Mouse (Mus musculus) layer of hippocampus, postnatal 14 days (tissue): Measurements from ENCODE around the gene Fbxl18. TPM values are rescaled to one million over a fixed set of nuclear protein-coding genes. Genes with fewer than 3 reads are reported as not detected.

ENCODE experiments used
- DNase-seq, 2 experiments: peaks; one replicate each; pipeline ENCODE4 v3.0.0; 2021 to 2022; ENCODE audit warnings: low spot score in 2 of 2, mixed read lengths in 1 of 2
- total RNA-seq, 2 experiments: library from RNA; stranded (reverse); gene quantifications; 2 replicates each; pipeline ENCODE4 v1.2.3; 2021

Gene Fbxl18
- total RNA-seq, 2 experiments from 2014 or later: 43.1 to 46.7 TPM

DNA sequence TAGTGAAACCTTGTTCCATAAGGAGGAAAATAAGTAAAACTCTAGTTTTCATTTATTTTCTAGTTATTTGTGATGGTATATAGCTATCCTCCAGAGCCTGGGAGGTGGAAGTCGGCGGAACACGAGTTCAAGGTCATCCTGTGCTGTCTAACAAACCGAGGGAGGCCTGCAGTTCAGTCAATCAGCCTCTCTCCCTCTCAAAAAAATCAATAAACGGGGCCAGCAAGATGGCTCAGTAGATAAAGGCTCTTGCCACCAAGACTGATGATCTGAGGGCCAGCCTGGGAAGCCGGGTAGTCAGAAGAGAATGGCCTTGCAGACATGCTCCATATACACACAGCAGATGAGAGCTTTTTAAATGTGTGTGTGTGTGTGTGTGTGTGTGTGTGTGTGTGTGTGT is 71.1 kb downstream of the Fbxl18 start:
- DNase-seq: no peak

DNA sequence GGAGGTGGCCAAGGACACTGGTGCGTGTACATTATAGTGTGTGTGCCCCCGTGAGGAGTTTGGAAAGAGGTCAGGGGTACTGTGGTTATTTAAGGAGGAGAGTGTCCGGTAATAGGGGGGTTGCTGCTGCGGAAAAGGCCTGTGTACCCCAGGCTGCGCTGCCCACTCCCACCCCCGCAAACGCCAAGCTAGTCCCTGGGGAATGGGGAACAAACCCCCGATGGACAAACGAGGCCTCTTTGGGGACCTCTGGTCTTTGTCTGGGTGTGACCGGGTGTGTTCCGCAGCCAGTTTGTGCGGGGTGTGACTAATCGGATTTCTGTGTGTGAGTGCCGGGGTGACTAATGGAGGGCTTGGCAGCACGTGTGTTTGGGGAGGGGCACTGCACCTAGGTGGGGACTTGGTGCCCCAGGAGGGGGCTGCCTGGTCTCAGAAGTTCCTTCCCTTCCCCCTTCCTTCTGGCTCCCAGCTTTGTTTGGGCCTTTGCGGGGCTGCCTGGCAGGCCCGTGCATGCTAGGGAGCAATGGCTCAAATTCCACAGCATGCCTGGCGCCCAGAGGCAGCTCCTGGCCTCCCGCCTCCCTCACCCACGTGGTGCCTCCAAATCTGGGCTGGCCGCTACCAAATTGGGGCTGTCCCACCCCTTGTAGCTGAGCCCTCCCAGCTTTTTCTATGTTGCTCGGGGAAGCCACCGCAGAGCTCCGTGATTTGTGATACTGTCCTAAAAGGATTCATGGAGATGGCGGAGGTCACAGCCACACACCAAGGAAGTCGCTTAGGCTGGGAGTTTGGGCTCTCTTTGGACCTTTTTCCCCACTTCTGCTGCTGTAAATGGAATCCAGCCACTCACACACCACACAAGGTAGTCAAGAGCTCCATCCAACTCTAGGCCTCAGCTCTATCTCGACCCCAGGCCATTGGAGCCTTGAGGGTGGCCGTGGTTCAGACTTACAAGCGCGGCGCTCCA is 71.8 kb downstream of the Fbxl18 start:
- DNase-seq: peak; percentile 73 to 75

DNA sequence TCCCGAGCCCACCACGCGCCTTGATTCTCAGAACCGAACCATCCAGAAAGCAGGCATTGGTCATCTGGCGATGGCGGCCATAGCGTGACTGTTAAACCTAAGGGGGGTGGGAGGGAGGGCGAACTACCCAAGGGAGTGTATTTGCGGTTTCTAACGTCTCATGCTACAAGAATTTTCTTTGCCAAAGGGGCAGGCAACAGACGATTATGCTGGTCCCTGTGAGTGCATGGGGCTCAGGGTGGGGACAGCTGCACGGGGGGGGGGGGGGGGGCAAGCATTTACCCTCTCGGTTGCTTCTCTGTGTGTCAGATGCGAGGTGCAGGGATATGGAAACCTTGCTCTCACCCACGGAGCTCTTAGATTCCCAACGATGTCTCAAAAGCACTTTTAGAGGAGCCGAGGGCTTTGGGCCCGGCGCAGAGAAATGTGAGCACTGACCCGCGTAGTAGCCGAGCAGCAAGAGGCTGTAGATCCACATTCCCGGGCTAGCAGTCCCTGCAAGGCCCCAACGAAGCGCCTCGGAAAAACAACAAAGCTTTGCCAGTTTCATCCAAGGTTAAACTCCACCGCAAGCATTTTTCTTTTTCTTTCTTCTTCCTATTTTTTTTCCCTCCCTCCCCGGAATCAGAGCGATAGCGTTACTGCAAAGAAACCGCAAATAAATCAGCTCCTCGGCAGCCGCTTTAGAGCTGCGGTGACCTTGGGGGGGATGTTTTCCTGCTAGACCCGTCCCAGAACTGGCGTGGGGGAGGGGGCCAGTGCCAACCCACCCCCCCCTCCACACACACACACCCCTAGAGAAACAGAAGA is 72.7 kb downstream of the Fbxl18 start:
- DNase-seq: peak in 1 of 2 experiments; percentile 38

DNA sequence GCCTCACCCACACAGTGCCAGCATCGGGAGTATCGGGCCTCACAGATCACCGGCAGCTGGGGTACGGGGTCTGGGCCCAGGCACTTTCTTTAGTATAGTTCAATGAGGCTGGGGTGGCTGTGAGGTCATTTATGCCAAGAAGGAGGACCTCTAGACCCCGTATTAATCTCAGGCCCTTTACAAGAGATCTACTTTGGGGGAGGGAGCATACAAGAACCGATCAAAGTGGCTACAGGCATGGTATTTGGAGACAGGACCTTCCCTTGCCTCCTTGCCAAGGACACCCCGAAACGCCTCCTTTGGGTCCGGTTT is 73.3 kb downstream of the Fbxl18 start:
- DNase-seq: peak in 1 of 2 experiments; percentile 36

DNA sequence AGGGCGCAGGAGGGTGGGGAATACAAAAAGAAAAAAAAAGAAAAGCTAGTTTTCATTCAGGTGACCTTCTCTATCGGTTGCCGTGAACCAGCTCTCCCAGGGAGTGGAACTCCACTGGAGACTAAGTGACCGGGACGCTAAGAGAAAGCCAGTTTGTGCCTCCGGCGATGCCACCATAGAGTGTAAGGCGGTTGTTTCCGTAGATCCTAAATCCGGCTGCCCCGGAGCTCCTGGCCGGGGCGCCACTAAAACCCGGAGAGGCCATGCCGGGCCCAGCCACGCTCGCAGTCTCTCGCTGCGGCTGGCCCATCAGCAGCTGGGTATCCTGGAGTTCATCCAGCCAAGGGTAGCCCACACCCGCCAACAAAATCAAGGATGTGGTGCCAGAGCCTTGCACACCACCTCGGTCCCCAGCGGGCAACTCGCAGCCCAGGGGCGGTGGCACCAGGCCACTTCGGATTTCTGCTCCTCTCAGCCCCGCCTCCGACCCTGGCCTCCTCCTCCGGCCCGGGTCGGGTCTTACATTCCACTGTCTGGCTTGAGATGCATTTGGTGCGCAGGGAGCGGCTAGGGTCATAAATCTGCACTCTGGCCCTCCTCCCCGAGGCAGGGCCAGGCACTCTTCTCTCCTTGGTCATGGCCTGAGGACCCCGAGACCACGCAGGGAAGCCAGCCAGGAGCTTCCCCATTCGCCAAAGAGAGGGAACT is 73.8 kb downstream of the Fbxl18 start:
- peak; percentile 79 to 81 for DNase-seq

DNA sequence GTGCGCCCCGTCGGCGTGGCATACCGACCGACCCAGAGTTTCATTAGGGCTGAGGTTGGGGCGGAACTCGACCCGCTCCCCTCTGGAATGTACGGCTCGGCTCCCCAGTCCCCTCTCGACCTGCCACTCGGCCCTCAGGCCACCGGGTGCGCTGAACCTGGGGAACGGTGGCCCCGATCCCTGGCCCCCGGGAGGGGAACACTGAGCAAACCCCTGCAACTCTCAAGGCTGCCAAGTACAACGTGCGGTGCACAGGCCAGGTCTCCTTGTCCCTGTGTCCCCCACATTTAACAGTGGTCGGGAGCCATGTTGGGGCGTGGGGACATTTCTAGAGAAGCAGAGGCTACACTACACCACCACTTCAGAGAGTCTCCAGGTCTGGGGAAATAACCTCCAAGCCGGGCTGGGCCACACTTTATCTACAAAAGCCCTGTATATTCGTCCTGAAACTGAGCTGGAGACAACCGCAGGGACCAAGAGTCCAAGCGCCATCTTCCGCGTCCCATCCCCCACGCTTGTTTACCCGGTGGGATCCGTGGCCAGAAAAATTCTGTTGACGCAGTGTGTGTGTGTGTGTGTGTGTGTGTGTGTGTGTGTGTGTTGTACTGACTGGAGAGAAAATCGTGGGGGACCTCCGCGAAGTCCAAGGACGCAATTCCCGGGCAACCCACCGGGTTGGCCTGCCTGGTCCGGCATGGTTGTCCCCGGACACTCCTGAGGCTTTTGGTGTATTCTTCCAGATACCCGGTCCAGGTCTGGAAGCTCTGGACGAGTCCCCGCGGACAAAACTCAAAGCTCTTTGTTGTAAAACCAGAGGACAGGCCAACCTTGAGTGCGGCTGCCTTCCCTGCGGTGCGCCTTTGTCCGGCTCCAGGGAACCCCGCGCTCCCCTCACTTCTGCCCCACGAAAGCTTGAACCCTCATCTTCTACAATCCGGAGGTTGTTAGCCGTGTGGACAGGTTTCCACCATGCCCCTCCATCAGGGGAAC is 74.7 kb downstream of the Fbxl18 start:
- peak; percentile 81 for DNase-seq

DNA sequence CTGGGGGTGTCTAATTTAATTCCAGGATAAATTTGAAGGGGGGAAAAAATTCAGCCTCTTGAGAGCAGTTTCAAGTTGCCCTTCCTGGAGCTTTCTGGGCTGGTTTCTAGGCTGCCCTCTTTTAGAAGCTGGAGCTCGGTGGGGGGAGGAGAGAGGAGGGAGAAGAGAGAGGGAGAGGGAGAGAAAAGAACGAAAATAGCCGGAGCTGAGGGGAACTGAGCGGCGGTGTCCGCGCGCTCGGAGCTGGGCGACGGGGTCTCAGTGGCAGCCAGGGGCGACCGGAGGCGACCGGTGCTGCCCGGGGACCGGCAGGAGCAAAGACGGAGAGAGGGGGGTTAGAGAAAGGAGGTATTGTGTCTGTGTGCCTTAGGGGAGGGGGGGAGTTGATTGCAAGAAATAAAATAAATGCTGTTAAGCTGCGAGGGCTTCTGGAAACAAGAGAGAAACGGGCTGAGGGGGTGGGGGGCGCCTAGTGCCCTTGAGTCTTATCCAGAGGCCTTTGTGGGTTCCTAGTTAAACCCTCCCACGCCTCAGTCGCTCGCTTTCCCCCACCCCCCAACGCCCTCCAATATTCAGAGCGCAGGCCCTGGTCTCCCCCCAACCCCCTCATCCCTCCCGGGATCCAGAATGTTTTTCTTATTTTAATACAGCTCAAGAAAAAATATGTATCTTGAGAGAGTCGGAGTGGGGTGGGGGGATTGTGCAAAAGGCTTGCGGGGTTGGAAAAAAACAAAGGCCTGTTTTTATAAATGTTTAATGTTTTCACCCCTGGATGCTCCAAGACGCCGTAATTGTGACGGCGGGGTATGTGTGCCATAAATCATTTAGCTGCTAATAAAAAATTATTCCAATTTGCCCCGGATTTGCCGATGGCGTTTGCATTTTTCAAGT is 75.6 kb downstream of the Fbxl18 start:
- DNase-seq: peak; percentile 70 to 88

DNA sequence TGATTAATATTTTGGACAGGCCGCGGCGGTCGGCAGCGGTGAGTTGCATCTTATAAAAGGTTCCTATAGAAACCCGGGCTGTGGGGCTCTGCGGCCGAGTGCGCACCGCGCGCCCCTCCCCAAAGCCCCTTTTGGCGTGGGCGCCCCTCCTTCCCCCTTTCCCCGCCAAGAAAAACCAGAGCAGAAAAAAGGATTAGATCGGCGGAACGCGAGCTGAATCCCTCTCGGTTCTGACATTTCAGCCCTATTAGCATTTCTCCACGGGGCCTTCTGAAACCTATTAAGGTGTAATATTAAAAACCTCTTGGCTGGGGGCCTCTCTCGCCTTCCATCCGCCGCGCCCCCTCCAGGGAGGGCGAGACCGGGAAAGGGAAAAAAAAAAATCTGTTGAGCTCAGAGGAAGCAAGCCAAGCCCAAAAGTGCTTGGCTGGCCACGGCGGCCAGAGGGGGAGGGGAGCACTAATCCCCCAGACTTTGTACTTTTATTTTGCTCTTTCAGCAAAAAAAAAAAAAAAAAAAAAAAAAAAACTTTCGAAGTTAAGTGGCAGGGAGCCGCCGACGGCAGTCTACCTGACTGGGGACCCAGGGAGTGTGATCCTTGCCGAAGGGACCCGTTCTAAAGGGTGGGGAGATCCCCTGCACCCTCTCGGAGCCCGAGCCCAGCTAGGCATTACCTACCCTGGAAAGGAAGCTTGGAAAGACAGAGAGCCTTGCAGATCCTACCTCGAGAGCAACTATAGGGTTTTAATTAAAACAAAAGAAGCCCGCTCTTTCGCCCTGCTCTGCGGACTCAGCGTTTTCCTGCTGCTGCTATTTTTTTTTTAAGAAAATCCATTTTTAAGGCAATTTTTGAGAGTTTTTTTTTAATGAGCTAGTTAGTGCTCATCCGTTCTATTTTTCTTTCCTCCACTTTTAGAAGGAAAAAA is 76.5 kb downstream of the Fbxl18 start:
- peak; percentile 70 to 76 for DNase-seq

DNA sequence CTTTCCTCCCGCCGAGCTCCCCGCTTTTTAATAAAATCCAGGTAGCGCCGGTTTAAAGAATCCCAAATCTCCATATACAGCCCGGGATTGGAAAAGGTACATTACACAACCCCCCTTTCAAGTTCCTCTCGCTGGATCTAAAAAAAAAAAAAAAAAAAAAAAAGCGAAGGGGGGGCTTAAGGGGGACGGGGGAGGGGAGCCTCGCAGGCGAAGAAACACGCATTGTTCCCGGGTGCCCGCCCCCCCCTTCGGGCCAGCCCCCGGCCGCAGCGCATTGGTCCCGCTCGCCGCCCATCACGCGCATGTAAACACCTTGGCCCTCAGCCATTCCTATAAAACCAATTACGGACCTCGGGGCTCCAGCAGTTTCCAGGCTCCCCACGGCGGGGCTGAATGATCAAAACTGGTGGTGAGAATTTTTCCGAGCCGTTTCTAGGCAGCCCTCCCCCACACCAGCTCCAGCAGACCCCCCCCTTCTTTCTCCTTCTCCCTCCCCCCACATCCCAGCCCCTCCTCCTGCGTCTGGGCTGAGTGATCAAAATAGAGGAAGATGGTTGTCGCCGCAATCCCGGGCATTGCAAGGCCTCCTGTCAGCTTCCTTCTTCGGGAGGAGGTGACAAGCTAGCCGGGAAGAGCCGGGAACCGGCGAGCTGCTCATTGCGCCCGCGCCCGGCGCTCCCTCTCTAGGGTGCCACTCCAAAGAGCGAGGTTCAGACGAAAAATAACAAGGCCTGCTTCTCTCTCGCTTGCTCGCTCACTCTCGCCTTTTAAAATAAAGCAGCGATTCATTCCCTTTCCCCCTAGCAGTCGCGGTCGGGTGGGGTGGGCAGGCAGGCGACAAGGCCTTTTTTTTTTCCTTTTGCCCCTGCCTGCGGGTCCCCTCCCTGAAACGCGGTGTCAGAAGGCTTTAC is 77.4 kb downstream of the Fbxl18 start, which contains the start of gene Tnrc18:
Tnrc18 (minus strand) TSS at position 139 of the 911 bp plus-strand sequence.
- peak; percentile 100 for DNase-seq

Other genes starting within 250 kb of the Fbxl18 start
- gene Slc29a4, start 202.9 kb downstream of the Fbxl18 start, total RNA-seq: 10 to 100 TPM; 68.0 to 83.3 TPM
- 100 to 1,000 TPM; 172 to 184 TPM for gene Tnrc18, start 77.8 kb downstream of the Fbxl18 start, total RNA-seq
- 1,000 to 10,000 TPM; 3,650 to 3,993 TPM for gene Actb, start 11.3 kb upstream of the Fbxl18 start, total RNA-seq
- gene Fscn1, start 64.9 kb upstream of the Fbxl18 start, total RNA-seq: 100 to 1,000 TPM; 304 to 311 TPM
- gene Rnf216, start 217.6 kb upstream of the Fbxl18 start, total RNA-seq: 10 to 100 TPM; 46.4 to 47.4 TPM